Mouse (Mus musculus): ENCODE results near the gene Aox1.

GRCm38 (mm10) chr1:57991277-57991676, 38.5 kb upstream of the Aox1 start:
- TF ChIP-seq EP300 (IDR thresholded peaks at IDR 0.05; ENCODE audit: insufficient read depth, low read depth, low read length) (no peak), POLR2A (IDR thresholded peaks at IDR 0.05; ENCODE audit: insufficient read depth, low read depth, low read length) (no peak)
